Comparison of ENCODE assay signal across 11 mouse cellular contexts in the genomic region with DNA sequence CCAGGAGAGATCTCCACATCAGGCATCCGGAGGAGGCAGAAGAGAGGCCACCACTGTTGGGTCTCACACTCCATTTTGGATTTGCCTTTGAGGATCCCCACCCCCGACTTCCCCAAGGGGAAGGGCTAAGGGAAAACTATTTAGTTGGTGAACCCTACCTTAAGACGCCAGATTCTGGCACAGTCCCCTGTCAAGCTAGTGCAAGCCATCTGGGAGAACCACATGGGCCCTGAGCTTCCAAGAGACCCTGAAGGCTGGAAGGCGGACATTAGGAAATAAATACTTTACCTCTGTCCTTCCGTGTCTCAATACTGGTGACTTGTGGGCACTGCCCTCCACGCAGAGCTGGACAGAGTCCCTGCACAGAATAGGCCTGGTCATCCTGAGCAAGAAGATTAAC. TPM values are rescaled to one million over a fixed set of nuclear protein-coding genes. Genes with fewer than 3 reads are reported as not detected.
DNase-seq lines count a peak whose midpoint lies in the region; ATAC-seq and TF ChIP-seq lines count a peak whose summit lies in the region.
"Had no signal": no experiment of that assay in that cellular context is flagged by ENCODE, and none has a peak within 500 bp of the region (broad histone marks: within the 10 kb centered on the region; RNA-seq: fewer than 3 reads in every experiment).

No protein-coding gene starts in this region.

- no peaks in the 10 kb centered on the region for H3K36me3 ChIP-seq in G1E (replicated peaks)
- no peaks in the 10 kb centered on the region for H3K36me3 ChIP-seq in embryonic facial prominence, embryonic 15.5 days
- H3K36me3 ChIP-seq: liver, embryonic 13.5 days had no signal

- WGBS in embryonic facial prominence, embryonic 15.5 days: 71% methylated on average over 6 of the region's 6 CpGs

- TF ChIP-seq CTCF in left cerebral cortex, adult 2 months (IDR thresholded peaks at IDR 0.05): no peak
- TF ChIP-seq CTCF in G1E (IDR thresholded peaks at IDR 0.05; ENCODE audit: low read depth, low read length): no peak

- no peak overlapping the region for H3K9ac ChIP-seq in embryonic facial prominence, embryonic 15.5 days

- H3K27me3 ChIP-seq in G1E (ENCODE audit: insufficient read depth, low read length): peaks cover 33% of the 10 kb centered on the region
- no peaks in the 10 kb centered on the region for H3K27me3 ChIP-seq in embryonic facial prominence, embryonic 15.5 days
- H3K27me3 ChIP-seq: liver, embryonic 13.5 days had no signal

- peaks cover 13% of the 10 kb centered on the region for H3K9me3 ChIP-seq in G1E (replicated peaks)
- no peaks in the 10 kb centered on the region for H3K9me3 ChIP-seq in embryonic facial prominence, embryonic 15.5 days (replicated peaks)

- DNase-seq in heart, adult 11 months: peak; percentile 86
- DNase-seq in heart, adult 18-20 months: no peak
- no peak for DNase-seq in left cerebral cortex, adult 2 months (ENCODE audit: extremely low spot score in 1 of 2, low spot score in 2 of 2)
- DNase-seq in left cerebral cortex, postnatal 25 days (ENCODE audit: low spot score in 2 of 2): no peak
- DNase-seq in G1E (ENCODE audit: low spot score): no peak
- DNase-seq in ovary, postnatal 36 days (ENCODE audit: low spot score): no peak
- no peak for DNase-seq in right cerebral cortex, postnatal 10 days (ENCODE audit: low spot score in 2 of 2)
- DNase-seq: kidney, postnatal 36 days; liver, embryonic 13.5 days; right cerebral cortex, postnatal 25 days had no signal

- intact Hi-C loops in left cerebral cortex, adult 2 months (cut with DNase I): loop anchor here (2.0 kb wide), 1 partner anchor 36 kb away; a partner anchor contains a TSS
- intact Hi-C loops in left cerebral cortex, postnatal 25 days (cut with DNase I): loop anchor here (2.0 to 5.0 kb wide), 2 partner anchors 36 to 72 kb away; a partner anchor contains a TSS

- peaks cover 49% of the 10 kb centered on the region for H3K4me1 ChIP-seq in G1E (ENCODE audit: insufficient read depth, low read depth, low read length)
- peaks cover 19% of the 10 kb centered on the region for H3K4me1 ChIP-seq in embryonic facial prominence, embryonic 15.5 days

- no peak for ATAC-seq in G1E (ENCODE audit: extremely low read depth, insufficient number of reproducible peaks, low FRiP score, poor library complexity, severe bottlenecking)
- no peak for ATAC-seq in embryonic facial prominence, embryonic 15.5 days (ENCODE audit: insufficient number of reproducible peaks, low FRiP score, low TSS enrichment, low read depth)

- H3K4me2 ChIP-seq in embryonic facial prominence, embryonic 15.5 days (replicated peaks): no peak overlapping the region

- H3K27ac ChIP-seq in left cerebral cortex, adult 2 months: 0 out of 2 replicates have a peak overlapping the region, but pooled peaks have one; percentile 12
- H3K27ac ChIP-seq in embryonic facial prominence, embryonic 15.5 days (replicated peaks): peak overlapping the region; percentile 4; the same call in 1 of the 2 replicates

- no peak overlapping the region for H3K4me3 ChIP-seq in left cerebral cortex, adult 2 months
- H3K4me3 ChIP-seq in G1E (ENCODE audit: low read depth, low read length): peak overlapping the region; percentile 27; the same call in 1 of the 2 replicates
- no peak overlapping the region for H3K4me3 ChIP-seq in embryonic facial prominence, embryonic 15.5 days (replicated peaks)

RNA-seq across cellular contexts. Expression of a gene that starts 37.2 kb away (rescaled TPM):
- total RNA-seq in heart, adult 18-20 months (2021): 100 to 1,000 TPM; 363 to 405 TPM
- 100 to 1,000 TPM; 261 to 262 TPM for total RNA-seq in left cerebral cortex, adult 2 months (2021)
- 100 to 1,000 TPM; 301 to 318 TPM for total RNA-seq in left cerebral cortex, postnatal 25 days (2021)
- total RNA-seq in G1E (2014; fragmentation: Nextera tagmentation): 1,182 and 1,327 TPM in 2 replicates
- 2,511 and 3,138 TPM in 2 replicates for total RNA-seq in G1E (2017)
- polyA plus RNA-seq in G1E (2012): 1,136 and 1,527 TPM in 2 replicates
- polyA plus RNA-seq in embryonic facial prominence, embryonic 15.5 days (2015; fragmentation: Nextera tagmentation; extraction: Ambion mirVana): 2,445 and 2,695 TPM in 2 replicates

RNA-seq across cellular contexts. Expression of a gene that starts 50.7 kb away (rescaled TPM):
- total RNA-seq in heart, adult 18-20 months (2021): 10 to 100 TPM; 23.3 to 24.8 TPM
- 10 to 100 TPM; 35.0 to 35.3 TPM for total RNA-seq in left cerebral cortex, adult 2 months (2021)
- total RNA-seq in left cerebral cortex, postnatal 25 days (2021): 10 to 100 TPM; 32.6 to 33.6 TPM
- 34.9 and 39.0 TPM in 2 replicates for total RNA-seq in G1E (2014; fragmentation: Nextera tagmentation)
- 47.7 and 57.1 TPM in 2 replicates for total RNA-seq in G1E (2017)
- 8.2 and 9.0 TPM in 2 replicates for polyA plus RNA-seq in G1E (2012)
- polyA plus RNA-seq in embryonic facial prominence, embryonic 15.5 days (2015; fragmentation: Nextera tagmentation; extraction: Ambion mirVana): 26.8 and 27.5 TPM in 2 replicates
